Mouse (Mus musculus) midbrain, embryonic 14.5 days (tissue): ENCODE results near the gene Pcx. TPM values are rescaled to one million over a fixed set of nuclear protein-coding genes. Genes with fewer than 3 reads are reported as not detected.
A peak's percentile ranks its signal among the peaks of the same experiment; 100 is the strongest.

Source experiments
- ATAC-seq: fragments of 200-750 bp; cut with Nextera tagmentation; 2 replicates; pipeline ENCODE4 v1.8.0; 2017; ENCODE audit warnings: moderate number of reproducible peaks, moderate library complexity; ENCODE audit not compliant: low FRiP score, low TSS enrichment
- DNase-seq: peaks from one replicate; pipeline ENCODE4 v3.0.0-alpha.2; 2015
- H3K27ac ChIP-seq: fragments of 300-500 bp; sonication (generic); replicated peaks from 2 replicates; pipeline ENCODE4 v1.5.1; 2014; ENCODE audit warnings: mild to moderate bottlenecking, low read depth, low read length, moderate library complexity
- H3K27me3 ChIP-seq: fragments of 300-500 bp; sonication (generic); 2 replicates; pipeline ENCODE4 v1.6.1; 2014; ENCODE audit warnings: low read length, control low read depth, mixed read lengths; ENCODE audit not compliant: control insufficient read depth, insufficient read depth
- H3K36me3 ChIP-seq: fragments of 300-500 bp; sonication (generic); 2 replicates; pipeline ENCODE4 v1.6.1; 2014; ENCODE audit warnings: low read length, control low read depth; ENCODE audit not compliant: control insufficient read depth, insufficient read depth
- H3K4me1 ChIP-seq: fragments of 300-500 bp; sonication (generic); 2 replicates; pipeline ENCODE4 v1.6.1; 2014; ENCODE audit warnings: mild to moderate bottlenecking, antibody characterized with exemption, low read length, control low read depth; ENCODE audit not compliant: control insufficient read depth, insufficient read depth
- H3K4me2 ChIP-seq: fragments of 300-500 bp; sonication (generic); 2 replicates; pipeline ENCODE4 v1.6.1; 2014; ENCODE audit warnings: mild to moderate bottlenecking, low read length, moderate library complexity
- H3K4me3 ChIP-seq: fragments of 300-500 bp; sonication (generic); replicated peaks from 2 replicates; pipeline ENCODE4 v1.5.1; 2014; ENCODE audit warnings: low read depth, low read length
- H3K9ac ChIP-seq: fragments of 300-500 bp; sonication (generic); replicated peaks from 2 replicates; pipeline ENCODE4 v1.6.1; 2014; ENCODE audit warnings: mild to moderate bottlenecking, low read length, moderate library complexity
- H3K9me3 ChIP-seq: fragments of 300-500 bp; sonication (generic); 2 replicates; pipeline ENCODE4 v1.6.1; 2016; ENCODE audit warnings: low read length, control low read depth, mixed read lengths; ENCODE audit not compliant: control insufficient read depth
- WGBS: fragments of 180-500 bp; shearing (Covaris S2); extraction: QIAGEN DNeasy Blood & Tissue Kit; methylation state at CpG from one replicate; pipeline ENCODE4 v1.1.7; 2014; 5-methylcytosine and 5-hydroxymethylcytosine counted together
- polyA plus RNA-seq: library from polyadenylated mRNA; unstranded; fragments of >200 nt; fragmentation: Nextera tagmentation; extraction: Ambion mirVana; gene quantifications from 2 replicates; pipeline ENCODE4 v1.2.1, GENCODE M21; 2014

Gene Pcx
- polyA plus RNA-seq = 18.0 and 20.5 TPM in 2 replicates

DNA sequence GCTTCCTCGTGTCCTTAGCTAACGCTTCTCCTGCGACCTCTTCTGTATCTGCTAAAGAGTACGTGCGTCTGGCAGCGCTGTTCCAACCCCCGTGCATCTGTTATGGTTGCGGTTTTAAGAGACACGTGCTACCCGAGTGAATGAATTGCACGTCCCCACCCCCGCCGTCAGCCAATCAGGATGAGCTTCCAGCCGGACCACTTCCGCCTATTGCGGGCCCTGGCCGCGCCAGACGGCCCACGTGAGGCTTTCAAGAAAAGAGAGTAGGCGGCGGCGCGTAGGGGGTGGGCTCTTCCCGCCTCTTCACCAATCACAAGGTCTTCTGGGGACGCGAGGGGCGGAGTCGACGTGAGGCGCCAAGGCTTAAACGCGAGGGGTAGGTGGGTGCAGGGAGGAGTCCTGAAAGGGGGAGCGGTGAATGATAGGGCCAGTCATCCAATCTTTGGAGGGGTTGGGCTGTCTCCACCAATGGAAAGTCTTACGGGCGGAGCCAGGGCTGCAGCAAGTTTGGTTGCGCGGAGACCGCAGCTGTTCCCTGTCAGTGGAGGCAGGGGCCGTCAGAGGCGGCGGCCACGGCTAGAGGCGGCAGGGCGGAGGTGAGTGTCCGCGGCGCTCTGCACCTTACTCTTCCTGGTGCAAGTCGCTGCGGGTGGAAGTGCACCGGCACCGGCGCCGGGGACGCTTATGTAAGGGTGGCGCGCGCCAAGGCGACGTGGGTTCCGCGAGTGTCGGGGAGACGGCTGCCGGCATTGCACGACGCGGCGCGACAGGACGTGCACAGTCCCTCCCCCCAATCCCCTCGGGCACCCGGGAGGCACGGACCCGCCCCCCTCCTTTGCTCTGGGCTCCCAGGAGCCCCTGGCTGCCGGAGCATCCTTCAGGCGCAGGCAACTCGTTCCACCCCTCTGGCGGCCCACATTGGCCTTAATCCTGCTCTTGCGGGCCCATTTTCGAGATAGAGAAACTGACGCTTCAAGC, at the start of gene Pcx:
TSS of gene Pcx (plus strand) at position 487 of the 978 bp plus-strand sequence.
- H3K27me3 ChIP-seq = peaks cover 9% of the 10 kb centered on the region; the same call in 1 of the 2 replicates
- 0 out of 2 replicates have a peak, but pooled peaks cover 5% of the 10 kb centered on the region for H3K4me1 ChIP-seq
- ATAC-seq (peak; percentile 100), DNase-seq (peak; percentile 100)
- WGBS = under 1% methylated on average over 82 of the region's 82 CpGs
- H3K9me3 ChIP-seq = no peaks in the 10 kb centered on the region
- H3K9ac ChIP-seq = peak within 1 kb of the TSS; percentile 56
- H3K27ac ChIP-seq = 0 out of 2 replicates have a peak within 1 kb of the TSS, but pooled peaks have one; percentile 26
- no peaks in the 10 kb centered on the region for H3K36me3 ChIP-seq
- peak within 1 kb of the TSS; percentile 80 for H3K4me2 ChIP-seq
- H3K4me3 ChIP-seq = peak within 1 kb of the TSS; percentile 64

- no peak overlapping the region for H3K4me3 ChIP-seq
- ATAC-seq (no peak), DNase-seq (no peak)
- no peak overlapping the region for H3K27ac ChIP-seq
- H3K4me2 ChIP-seq = no peak overlapping the region
- H3K4me1 ChIP-seq = no peaks in the 10 kb centered on the region
- 88% methylated on average over 8 of the region's 8 CpGs for WGBS
- no peak overlapping the region for H3K9ac ChIP-seq
- no peaks in the 10 kb centered on the region for H3K36me3 ChIP-seq
- no peaks in the 10 kb centered on the region for H3K27me3 ChIP-seq
- H3K9me3 ChIP-seq = no peaks in the 10 kb centered on the region
Measured at GRCm38 (mm10) chr19:4461981-4462380, 48.3 kb upstream of the Pcx start.

- 83% methylated on average over 4 of the region's 4 CpGs for WGBS
- no peak overlapping the region for H3K4me2 ChIP-seq
- DNase-seq (no peak), ATAC-seq (no peak)
- H3K27ac ChIP-seq = no peak overlapping the region
- no peak overlapping the region for H3K9ac ChIP-seq
- H3K9me3 ChIP-seq = no peaks in the 10 kb centered on the region
- no peaks in the 10 kb centered on the region for H3K4me1 ChIP-seq
- no peaks in the 10 kb centered on the region for H3K36me3 ChIP-seq
- no peak overlapping the region for H3K4me3 ChIP-seq
- no peaks in the 10 kb centered on the region for H3K27me3 ChIP-seq
Measured at GRCm38 (mm10) chr19:4464666-4465065, 45.6 kb upstream of the Pcx start.

DNA sequence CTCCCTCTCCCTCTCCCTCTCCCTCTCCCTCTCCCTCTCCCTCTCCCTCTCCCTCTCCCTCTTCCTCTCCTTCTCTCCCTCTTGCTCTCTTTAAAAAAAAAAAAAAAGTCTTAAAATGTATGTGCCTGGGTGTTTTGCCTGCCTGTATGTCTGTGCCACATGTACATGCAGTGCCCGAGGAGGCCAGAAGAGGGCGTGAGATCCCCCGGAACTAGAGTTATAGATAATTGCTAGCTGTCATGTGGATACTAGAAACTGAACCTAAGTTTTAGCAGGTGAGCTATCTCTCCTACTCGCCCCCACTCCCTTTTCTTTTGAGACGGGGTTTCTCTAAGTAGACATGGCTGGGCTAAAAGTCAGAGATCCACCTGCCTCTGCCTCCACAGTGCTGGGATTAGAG, 41.9 kb upstream of the Pcx start:
- no peak for ATAC-seq
- no peaks in the 10 kb centered on the region for H3K27me3 ChIP-seq
- no peak overlapping the region for H3K27ac ChIP-seq
- DNase-seq = no peak
- H3K4me3 ChIP-seq = no peak overlapping the region
- no peak overlapping the region for H3K9ac ChIP-seq
- no peaks in the 10 kb centered on the region for H3K9me3 ChIP-seq
- H3K36me3 ChIP-seq = no peaks in the 10 kb centered on the region
- H3K4me2 ChIP-seq = no peak overlapping the region
- 29% methylated on average over 5 of the region's 5 CpGs for WGBS
- no peaks in the 10 kb centered on the region for H3K4me1 ChIP-seq

DNA sequence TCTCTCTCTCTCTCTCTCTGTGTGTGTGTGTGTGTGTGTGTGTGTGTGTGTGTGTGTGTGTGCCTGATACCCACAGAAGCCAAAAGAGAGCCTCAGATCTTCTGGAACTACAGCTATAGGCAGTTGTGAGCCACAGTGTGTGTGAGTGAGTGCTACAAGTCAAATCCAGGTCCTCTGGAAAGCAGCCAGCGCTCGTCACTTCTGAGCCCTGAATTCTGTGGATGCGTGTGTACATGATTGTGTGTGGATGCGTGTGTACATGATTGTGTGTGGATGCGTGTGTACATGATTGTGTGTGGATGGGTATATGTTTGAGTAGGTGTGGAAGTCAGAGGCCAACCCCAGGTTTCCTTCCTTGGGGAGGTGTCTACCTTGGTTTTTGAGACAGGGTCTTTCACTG, 36.7 kb upstream of the Pcx start:
- H3K4me1 ChIP-seq = 0 out of 2 replicates have a peak, but pooled peaks cover 5% of the 10 kb centered on the region
- no peak overlapping the region for H3K4me3 ChIP-seq
- DNase-seq (no peak), ATAC-seq (no peak)
- 90% methylated on average over 5 of the region's 5 CpGs for WGBS
- no peak overlapping the region for H3K27ac ChIP-seq
- H3K4me2 ChIP-seq = no peak overlapping the region
- H3K9me3 ChIP-seq = no peaks in the 10 kb centered on the region
- no peaks in the 10 kb centered on the region for H3K36me3 ChIP-seq
- no peak overlapping the region for H3K9ac ChIP-seq
- peaks cover 30% of the 10 kb centered on the region for H3K27me3 ChIP-seq

DNA sequence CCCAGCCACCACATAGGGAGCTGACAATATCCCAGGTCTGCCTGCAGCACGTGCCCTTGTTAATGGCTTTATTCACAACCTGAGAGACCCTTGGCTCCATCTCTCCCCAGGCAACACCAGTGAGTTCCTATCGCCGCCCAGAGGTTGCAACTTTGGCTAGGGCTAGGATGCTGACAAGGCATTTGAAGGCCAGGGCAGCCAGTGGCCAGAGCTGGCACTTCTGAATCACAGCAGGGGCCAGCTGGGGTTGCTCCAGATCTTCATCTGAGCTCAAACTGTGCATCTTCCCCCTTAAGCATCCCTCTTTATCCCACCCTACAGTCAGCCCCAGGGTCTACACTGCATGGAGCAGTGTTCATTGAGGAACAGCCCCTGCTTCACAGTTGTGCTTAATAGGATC, 35.5 kb upstream of the Pcx start:
- 0 out of 2 replicates have a peak, but pooled peaks cover 5% of the 10 kb centered on the region for H3K4me1 ChIP-seq
- H3K27ac ChIP-seq = no peak overlapping the region
- ATAC-seq (no peak), DNase-seq (no peak)
- no peak overlapping the region for H3K9ac ChIP-seq
- H3K4me3 ChIP-seq = no peak overlapping the region
- peaks cover 34% of the 10 kb centered on the region for H3K27me3 ChIP-seq
- H3K4me2 ChIP-seq = no peak overlapping the region
- no peaks in the 10 kb centered on the region for H3K9me3 ChIP-seq
- H3K36me3 ChIP-seq = no peaks in the 10 kb centered on the region
- WGBS = 51% methylated on average over 3 of the region's 3 CpGs

- Histone ChIP-seq H3K9ac (no peak overlapping the region), H3K4me1 (0 out of 2 replicates have a peak, but pooled peaks cover 5% of the 10 kb centered on the region), H3K9me3 (no peaks in the 10 kb centered on the region), H3K27ac (no peak overlapping the region), H3K27me3 (peaks cover 34% of the 10 kb centered on the region), H3K36me3 (no peaks in the 10 kb centered on the region), H3K4me3 (no peak overlapping the region), H3K4me2 (no peak overlapping the region)
- WGBS = 79% methylated on average over 11 of the region's 11 CpGs
- DNase-seq (no peak), ATAC-seq (no peak)
Measured at GRCm38 (mm10) chr19:4475224-4475925, 34.9 kb upstream of the Pcx start.

DNA sequence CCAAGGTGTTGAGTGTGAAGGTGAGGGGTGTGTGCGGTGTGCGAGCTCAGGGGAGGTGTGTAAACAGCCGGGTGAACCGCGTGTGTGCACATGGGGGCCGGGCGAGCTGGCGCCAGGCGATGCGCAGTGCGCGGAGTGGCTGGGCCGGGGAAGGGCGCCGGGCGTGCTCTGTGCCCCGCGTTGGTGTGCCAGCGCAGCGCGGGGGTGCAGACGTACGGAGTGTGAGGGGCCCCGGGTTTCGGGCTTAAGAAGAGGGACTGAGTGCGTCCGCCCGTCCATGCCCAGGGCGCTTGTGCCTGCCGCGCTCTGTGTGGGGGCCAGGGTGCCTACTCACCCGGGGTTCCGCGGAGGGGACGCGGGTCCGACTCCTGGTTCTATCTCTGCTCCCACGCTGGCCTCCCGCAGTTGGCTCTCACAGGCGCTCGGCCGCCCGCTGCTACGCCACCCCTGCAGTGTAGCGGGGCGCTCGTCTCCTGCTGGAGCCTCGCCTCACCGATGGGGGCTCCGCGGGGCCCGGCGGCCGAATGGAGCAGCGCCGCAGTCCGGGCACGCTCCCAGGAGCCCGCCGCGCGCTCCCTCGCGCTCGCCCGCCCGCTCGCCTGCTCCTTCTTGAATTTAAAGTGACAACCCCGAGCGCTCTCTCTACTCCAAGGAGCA, 33.5 kb upstream of the Pcx start:
- ATAC-seq (peak; percentile 58; the same call in 1 of the 2 replicates), DNase-seq (peak; percentile 79)
- Histone ChIP-seq H3K4me3 (peak overlapping the region; percentile 49), H3K9ac (peak overlapping the region; percentile 53), H3K27me3 (peaks cover 34% of the 10 kb centered on the region), H3K36me3 (no peaks in the 10 kb centered on the region), H3K4me1 (0 out of 2 replicates have a peak, but pooled peaks cover 5% of the 10 kb centered on the region), H3K4me2 (peak overlapping the region; percentile 89), H3K9me3 (no peaks in the 10 kb centered on the region), H3K27ac (no peak overlapping the region)
- under 1% methylated on average over 70 of the region's 70 CpGs for WGBS
